In the genomic region with DNA sequence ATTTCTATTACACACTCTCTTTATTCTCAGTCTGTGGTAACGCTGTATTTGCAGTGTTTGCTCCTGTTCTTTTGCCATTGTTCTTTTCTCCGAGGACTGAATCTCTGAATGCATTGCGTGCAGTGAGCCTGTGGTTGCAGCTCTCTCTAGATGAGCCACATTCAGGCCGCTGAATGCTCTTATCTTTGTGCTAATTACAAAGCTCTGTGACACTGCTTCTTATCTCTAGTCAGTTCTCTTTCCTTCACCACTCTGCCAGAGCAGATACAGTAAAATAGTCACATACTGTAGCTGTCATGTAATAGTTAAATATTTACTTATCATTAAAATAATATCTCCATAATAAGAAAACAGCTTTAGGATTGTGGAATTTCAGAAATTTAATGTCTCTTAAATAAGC, we compare ENCODE assay signal across 25 mouse cellular contexts. TPM values are rescaled to one million over a fixed set of nuclear protein-coding genes. Genes with fewer than 3 reads are reported as not detected.
DNase-seq lines count a peak whose midpoint lies in the region; ATAC-seq and TF ChIP-seq lines count a peak whose summit lies in the region.
"Had no signal": no experiment of that assay in that cellular context is flagged by ENCODE, and none has a peak within 500 bp of the region (broad histone marks: within the 10 kb centered on the region; RNA-seq: fewer than 3 reads in every experiment).

No protein-coding gene starts in this region.

- no peak for TF ChIP-seq CTCF in lung, adult 2 months (IDR thresholded peaks at IDR 0.05; ENCODE audit: insufficient read depth, low read length)

- TF ChIP-seq POLR2A in lung, adult 2 months (IDR thresholded peaks at IDR 0.05; ENCODE audit: borderline replicate concordance, extremely low read depth, low read depth, low read length): no peak

- no peak for DNase-seq in heart, postnatal 25 days (ENCODE audit: low spot score)
- no peak for DNase-seq in midbrain, embryonic 11.5 days (ENCODE audit: low spot score, missing footprints)
- DNase-seq in lung, adult 2 months: no peak
- DNase-seq: cerebellum, postnatal 10 days; embryo, embryonic 11 days; gastrocnemius, postnatal 25 days; heart, postnatal 4 days; kidney, adult 8-10 months; kidney, postnatal 36 days; layer of hippocampus, adult 9-11 months; thymus, postnatal 4 days had no signal

- H3K4me2 ChIP-seq in heart, embryonic 11.5 days: peak overlapping the region; percentile 12; the same call in 1 of the 2 replicates
- no peak overlapping the region for H3K4me2 ChIP-seq in midbrain, embryonic 12.5 days (replicated peaks)
- H3K4me2 ChIP-seq in midbrain, embryonic 11.5 days: no peak overlapping the region
- H3K4me2 ChIP-seq in kidney, embryonic 14.5 days (replicated peaks; ENCODE audit: low read depth, low read length): no peak overlapping the region
- H3K4me2 ChIP-seq: embryonic facial prominence, embryonic 15.5 days; lung, embryonic 15.5 days had no signal

- H3K9me3 ChIP-seq in heart, embryonic 11.5 days (replicated peaks; ENCODE audit: control insufficient read depth, low read length): no peaks in the 10 kb centered on the region
- H3K9me3 ChIP-seq in midbrain, embryonic 12.5 days: no peaks in the 10 kb centered on the region
- no peaks in the 10 kb centered on the region for H3K9me3 ChIP-seq in midbrain, embryonic 11.5 days (ENCODE audit: control insufficient read depth, low read length)
- no peaks in the 10 kb centered on the region for H3K9me3 ChIP-seq in kidney, embryonic 14.5 days (ENCODE audit: control insufficient read depth, low read length)
- H3K9me3 ChIP-seq: embryonic facial prominence, embryonic 15.5 days; forebrain, embryonic 10.5 days; lung, embryonic 15.5 days had no signal

- ATAC-seq in heart, embryonic 11.5 days (replicated peaks; ENCODE audit: insufficient number of reproducible peaks, low FRiP score, low TSS enrichment): no peak
- no peak for ATAC-seq in midbrain, embryonic 12.5 days (ENCODE audit: low FRiP score, low read depth)
- ATAC-seq in midbrain, embryonic 11.5 days (ENCODE audit: low FRiP score): no peak
- peak; percentile 62 for ATAC-seq in common myeloid progenitor, adult 5-6 weeks (replicated peaks; ENCODE audit: low read depth, poor library complexity, severe bottlenecking)
- peak; percentile 66 for ATAC-seq in megakaryocyte progenitor cell, adult 5-6 weeks (replicated peaks; ENCODE audit: poor library complexity)
- no peak for ATAC-seq in kidney, embryonic 14.5 days (ENCODE audit: low FRiP score, low TSS enrichment)
- ATAC-seq: Patski had no signal

- peaks cover 5% of the 10 kb centered on the region; the same call in 1 of the 2 replicates for H3K4me1 ChIP-seq in heart, embryonic 11.5 days (ENCODE audit: control insufficient read depth, insufficient read depth, low read length)
- peaks cover 9% of the 10 kb centered on the region; the same call in 1 of the 2 replicates for H3K4me1 ChIP-seq in midbrain, embryonic 12.5 days
- no peaks in the 10 kb centered on the region for H3K4me1 ChIP-seq in midbrain, embryonic 11.5 days (ENCODE audit: control insufficient read depth, insufficient read depth, low read length)
- no peaks in the 10 kb centered on the region for H3K4me1 ChIP-seq in kidney, embryonic 14.5 days (ENCODE audit: control insufficient read depth, insufficient read depth, low read length)
- no peaks in the 10 kb centered on the region for H3K4me1 ChIP-seq in lung, adult 2 months (ENCODE audit: control insufficient read depth, insufficient read depth, low read length)
- H3K4me1 ChIP-seq: embryonic facial prominence, embryonic 15.5 days; lung, embryonic 15.5 days had no signal

- 20% methylated on average over 4 of the region's 4 CpGs for WGBS in heart, embryonic 11.5 days (ENCODE audit: insufficient replicate concordance)
- 55% methylated on average over 4 of the region's 4 CpGs for WGBS in midbrain, embryonic 12.5 days
- WGBS in midbrain, embryonic 11.5 days: 73% methylated on average over 4 of the region's 4 CpGs
- WGBS in kidney, embryonic 14.5 days: 89% methylated on average over 4 of the region's 4 CpGs
- WGBS in lung, adult 2 months: 72% methylated on average over 4 of the region's 4 CpGs

- H3K36me3 ChIP-seq in heart, embryonic 11.5 days (ENCODE audit: control insufficient read depth, insufficient read depth, low read length): no peaks in the 10 kb centered on the region
- peaks cover 4% of the 10 kb centered on the region; the same call in 1 of the 2 replicates for H3K36me3 ChIP-seq in midbrain, embryonic 12.5 days
- H3K36me3 ChIP-seq in midbrain, embryonic 11.5 days (ENCODE audit: control insufficient read depth, insufficient read depth, low read length): no peaks in the 10 kb centered on the region; the same call in 1 of the 2 replicates
- H3K36me3 ChIP-seq in kidney, embryonic 14.5 days (ENCODE audit: control insufficient read depth, insufficient read depth, low read length): peaks cover 6% of the 10 kb centered on the region; the same call in 1 of the 2 replicates

- intact Hi-C loops in heart, postnatal 25 days (cut with DNase I): no loop called here

- no peak overlapping the region for H3K27ac ChIP-seq in heart, embryonic 11.5 days (ENCODE audit: low read depth, low read length)
- H3K27ac ChIP-seq in midbrain, embryonic 12.5 days (replicated peaks): 0 out of 2 replicates have a peak overlapping the region, but pooled peaks have one; percentile 25
- no peak overlapping the region for H3K27ac ChIP-seq in midbrain, embryonic 11.5 days (ENCODE audit: low read depth, low read length)
- no peak overlapping the region for H3K27ac ChIP-seq in kidney, embryonic 14.5 days (ENCODE audit: low read depth, low read length)
- H3K27ac ChIP-seq: embryonic facial prominence, embryonic 15.5 days; forebrain, embryonic 10.5 days; lung, embryonic 15.5 days; macrophage had no signal

- H3K9ac ChIP-seq in heart, embryonic 11.5 days (ENCODE audit: low read depth, low read length): no peak overlapping the region
- H3K9ac ChIP-seq in midbrain, embryonic 12.5 days (replicated peaks): no peak overlapping the region
- no peak overlapping the region for H3K9ac ChIP-seq in midbrain, embryonic 11.5 days (ENCODE audit: low read length)
- H3K9ac ChIP-seq in kidney, embryonic 14.5 days (ENCODE audit: low read depth, low read length): no peak overlapping the region
- H3K9ac ChIP-seq: embryonic facial prominence, embryonic 15.5 days; lung, embryonic 15.5 days had no signal

- H3K27me3 ChIP-seq in heart, embryonic 11.5 days (ENCODE audit: control insufficient read depth, insufficient read depth, low read length): no peaks in the 10 kb centered on the region
- no peaks in the 10 kb centered on the region for H3K27me3 ChIP-seq in midbrain, embryonic 12.5 days
- no peaks in the 10 kb centered on the region for H3K27me3 ChIP-seq in midbrain, embryonic 11.5 days (ENCODE audit: control insufficient read depth, insufficient read depth, low read length)
- H3K27me3 ChIP-seq in kidney, embryonic 14.5 days (ENCODE audit: control insufficient read depth, insufficient read depth, low read length): no peaks in the 10 kb centered on the region
- H3K27me3 ChIP-seq: embryonic facial prominence, embryonic 15.5 days; lung, embryonic 15.5 days; Patski had no signal

- no peak overlapping the region for H3K4me3 ChIP-seq in heart, embryonic 11.5 days (ENCODE audit: low read depth, low read length)
- no peak overlapping the region for H3K4me3 ChIP-seq in midbrain, embryonic 12.5 days
- H3K4me3 ChIP-seq in midbrain, embryonic 11.5 days (ENCODE audit: low read depth, low read length): no peak overlapping the region
- H3K4me3 ChIP-seq in kidney, embryonic 14.5 days (ENCODE audit: low read length): no peak overlapping the region
- no peak overlapping the region for H3K4me3 ChIP-seq in lung, adult 2 months (replicated peaks; ENCODE audit: extremely low read depth, low read depth, low read length)
- H3K4me3 ChIP-seq: embryonic facial prominence, embryonic 15.5 days; forebrain, embryonic 10.5 days; lung, embryonic 15.5 days; myocyte had no signal

RNA-seq across cellular contexts. Expression of a gene that starts 47.3 kb away (rescaled TPM):
- polyA plus RNA-seq in heart, embryonic 11.5 days (2014; fragmentation: Nextera tagmentation; extraction: Ambion mirVana): 3.4 and 3.7 TPM in 2 replicates
- total RNA-seq in heart, postnatal 25 days (2021): 1 to 10 TPM; 2.7 to 4.0 TPM
- polyA plus RNA-seq in midbrain, embryonic 12.5 days (2016; fragmentation: Nextera tagmentation; extraction: Ambion mirVana): 17.1 and 18.8 TPM in 2 replicates
- 13.1 and 15.8 TPM in 2 replicates for polyA plus RNA-seq in midbrain, embryonic 11.5 days (2014; fragmentation: Nextera tagmentation; extraction: Ambion mirVana)
- total RNA-seq in common myeloid progenitor, adult 5-6 weeks (2017): 4.1 and 6.6 TPM in 2 replicates
- 7.0 and 9.2 TPM in 2 replicates for total RNA-seq in megakaryocyte progenitor cell, adult 5-6 weeks (2015)
- total RNA-seq in megakaryocyte progenitor cell, adult 5-6 weeks (2017): 12.3 and 12.5 TPM in 2 replicates
- 14.0 and 17.7 TPM in 2 replicates for polyA plus RNA-seq in kidney, embryonic 14.5 days (2014; fragmentation: Nextera tagmentation; extraction: Ambion mirVana)
- 4.9 and 5.8 TPM in 2 replicates for polyA plus RNA-seq in lung, adult 2 months (2012; rRNA removed)

RNA-seq across cellular contexts. Expression of a gene that starts 50.2 kb away (rescaled TPM):
- not detected in 2 replicates for polyA plus RNA-seq in heart, embryonic 11.5 days (2014; fragmentation: Nextera tagmentation; extraction: Ambion mirVana)
- total RNA-seq in heart, postnatal 25 days (2021): not detected
- polyA plus RNA-seq in midbrain, embryonic 12.5 days (2016; fragmentation: Nextera tagmentation; extraction: Ambion mirVana): 0.20 TPM in 1 of 2 replicates, not detected in the other
- polyA plus RNA-seq in midbrain, embryonic 11.5 days (2014; fragmentation: Nextera tagmentation; extraction: Ambion mirVana): not detected in 2 replicates
- total RNA-seq in common myeloid progenitor, adult 5-6 weeks (2017): not detected in 2 replicates
- total RNA-seq in megakaryocyte progenitor cell, adult 5-6 weeks (2015): not detected in 2 replicates
- not detected in 2 replicates for total RNA-seq in megakaryocyte progenitor cell, adult 5-6 weeks (2017)
- 0.09 TPM in 1 of 2 replicates, not detected in the other for polyA plus RNA-seq in kidney, embryonic 14.5 days (2014; fragmentation: Nextera tagmentation; extraction: Ambion mirVana)
- not detected in 2 replicates for polyA plus RNA-seq in lung, adult 2 months (2012; rRNA removed)
- total RNA-seq: adrenal gland, postnatal 4 days; gastrocnemius, postnatal 25 days; heart, postnatal 4 days; neutrophil, adult 5-6 weeks had no signal
- polyA plus RNA-seq: embryonic facial prominence, embryonic 15.5 days; lung, embryonic 15.5 days; macrophage; myocyte; Patski; testis, adult 2 months had no signal

Comparison
In these comparisons a context has a peak if more than half of its experiments do, and no peak if none do; other contexts are left out.
1. ATAC-seq: peak in common myeloid progenitor, adult 5-6 weeks (single experiment) and megakaryocyte progenitor cell, adult 5-6 weeks (single experiment); none in heart, embryonic 11.5 days (single experiment), midbrain, embryonic 12.5 days (single experiment), midbrain, embryonic 11.5 days (single experiment) and kidney, embryonic 14.5 days (single experiment).